Mouse (Mus musculus): Measurements from ENCODE around the gene Fam189b. TPM values are rescaled to one million over a fixed set of nuclear protein-coding genes. Genes with fewer than 3 reads are reported as not detected.

Gene Fam189b
- total and polyA plus RNA-seq, 2 experiments from 2014 or later, result 2.1 to 5.7 TPM

- 55% methylated on average over 4 of the region's 4 CpGs for WGBS
- no peak for ATAC-seq (ENCODE audit: insufficient read depth, low read depth)
Measured at GRCm38 (mm10) chr3:89161786-89162185, 21.2 kb upstream of the Fam189b start.

GRCm38 (mm10) chr3:89163123-89163522 is 19.8 kb upstream of the Fam189b start:
- peaks cover 12% of the 10 kb centered on the region for H3K36me3 ChIP-seq (replicated peaks; ENCODE audit: control insufficient read depth, insufficient read depth, low read length)
- peaks cover 17% of the 10 kb centered on the region; the same call in 1 of the 2 replicates for H3K4me1 ChIP-seq (ENCODE audit: control insufficient read depth, insufficient read depth)
- H3K9ac ChIP-seq (replicated peaks; ENCODE audit: low read depth, low read length), result no peak overlapping the region
- H3K4me3 ChIP-seq (ENCODE audit: low read depth, low read length), result no peak overlapping the region
- H3K27ac ChIP-seq (ENCODE audit: low read depth), result no peak overlapping the region
- peaks cover 16% of the 10 kb centered on the region for H3K27me3 ChIP-seq (ENCODE audit: control insufficient read depth, insufficient read depth, low read length)
- TF ChIP-seq CTCF (IDR thresholded peaks at IDR 0.05; ENCODE audit: low read depth), result no peak
- TF ChIP-seq EP300 (IDR thresholded peaks at IDR 0.05; ENCODE audit: low read depth), result no peak
- no peaks in the 10 kb centered on the region for H3K9me3 ChIP-seq (replicated peaks; ENCODE audit: control insufficient read depth, low read length)
- DNase-seq (ENCODE audit: low spot score), result no peak
- H3K4me2 ChIP-seq (ENCODE audit: low read depth, low read length), result no peak overlapping the region
- 74% methylated on average over 1 of the region's 1 CpGs for WGBS
- ATAC-seq (ENCODE audit: insufficient read depth, low read depth), result no peak

More at GRCm38 (mm10) chr3:89161786-89162185, 21.2 kb upstream of the Fam189b start:
- Histone ChIP-seq H3K4me3 (ENCODE audit: low read depth, low read length) (no peak overlapping the region), H3K27ac (ENCODE audit: low read depth) (no peak overlapping the region), H3K9me3 (replicated peaks; ENCODE audit: control insufficient read depth, low read length) (no peaks in the 10 kb centered on the region), H3K4me2 (ENCODE audit: low read depth, low read length) (no peak overlapping the region), H3K9ac (replicated peaks; ENCODE audit: low read depth, low read length) (no peak overlapping the region), H3K4me1 (ENCODE audit: control insufficient read depth, insufficient read depth) (peaks cover 17% of the 10 kb centered on the region; the same call in 1 of the 2 replicates), H3K27me3 (ENCODE audit: control insufficient read depth, insufficient read depth, low read length) (peaks cover 16% of the 10 kb centered on the region), H3K36me3 (replicated peaks; ENCODE audit: control insufficient read depth, insufficient read depth, low read length) (peaks cover under 1% of the 10 kb centered on the region; the same call in 1 of the 2 replicates)
- DNase-seq (ENCODE audit: low spot score), result no peak
- TF ChIP-seq EP300 (IDR thresholded peaks at IDR 0.05; ENCODE audit: low read depth) (no peak), CTCF (IDR thresholded peaks at IDR 0.05; ENCODE audit: low read depth) (no peak)

GRCm38 (mm10) chr3:89163643-89164245 is 19.2 kb upstream of the Fam189b start:
- H3K9me3 ChIP-seq (replicated peaks; ENCODE audit: control insufficient read depth, low read length), result no peaks in the 10 kb centered on the region
- peak overlapping the region; percentile 84 for H3K4me3 ChIP-seq (ENCODE audit: low read depth, low read length)
- H3K27me3 ChIP-seq (ENCODE audit: control insufficient read depth, insufficient read depth, low read length), result peaks cover 12% of the 10 kb centered on the region
- peaks cover 17% of the 10 kb centered on the region; the same call in 1 of the 2 replicates for H3K4me1 ChIP-seq (ENCODE audit: control insufficient read depth, insufficient read depth)
- TF ChIP-seq EP300 (IDR thresholded peaks at IDR 0.05; ENCODE audit: low read depth) (no peak), CTCF (IDR thresholded peaks at IDR 0.05; ENCODE audit: low read depth) (no peak)
- H3K9ac ChIP-seq (replicated peaks; ENCODE audit: low read depth, low read length), result peak overlapping the region; percentile 89
- peak overlapping the region; percentile 65 for H3K4me2 ChIP-seq (ENCODE audit: low read depth, low read length)
- DNase-seq (ENCODE audit: low spot score) (no peak), ATAC-seq (ENCODE audit: insufficient read depth, low read depth) (no peak)
- H3K36me3 ChIP-seq (replicated peaks; ENCODE audit: control insufficient read depth, insufficient read depth, low read length), result peaks cover 18% of the 10 kb centered on the region
- H3K27ac ChIP-seq (ENCODE audit: low read depth), result no peak overlapping the region
- WGBS, result 67% methylated on average over 5 of the region's 5 CpGs

- Histone ChIP-seq H3K9ac (replicated peaks; ENCODE audit: low read depth, low read length) (peak within 1 kb of the TSS; percentile 89), H3K27me3 (ENCODE audit: control insufficient read depth, insufficient read depth, low read length) (peaks cover 3% of the 10 kb centered on the region), H3K4me3 (ENCODE audit: low read depth, low read length) (peak within 1 kb of the TSS; percentile 84), H3K36me3 (replicated peaks; ENCODE audit: control insufficient read depth, insufficient read depth, low read length) (peaks cover 28% of the 10 kb centered on the region), H3K27ac (ENCODE audit: low read depth) (peak within 1 kb of the TSS; percentile 96), H3K4me2 (ENCODE audit: low read depth, low read length) (peak within 1 kb of the TSS; percentile 65), H3K4me1 (ENCODE audit: control insufficient read depth, insufficient read depth) (peaks cover 15% of the 10 kb centered on the region; the same call in 1 of the 2 replicates), H3K9me3 (replicated peaks; ENCODE audit: control insufficient read depth, low read length) (no peaks in the 10 kb centered on the region)
- WGBS, result under 1% methylated on average over 75 of the region's 79 CpGs
- peak; percentile 98 for ATAC-seq (ENCODE audit: insufficient read depth, low read depth)
- DNase-seq (ENCODE audit: low spot score), result peak; percentile 93
- no peak for TF ChIP-seq CTCF (IDR thresholded peaks at IDR 0.05; ENCODE audit: low read depth)
- TF ChIP-seq EP300 (IDR thresholded peaks at IDR 0.05; ENCODE audit: low read depth), result no peak
Measured at GRCm38 (mm10) chr3:89164506-89165267, 18.3 kb upstream of the Fam189b start, which contains the start of gene Clk2. Clk2 (plus strand) TSS chr3:89164795.

- WGBS, result 16% methylated on average over 12 of the region's 12 CpGs
Measured at GRCm38 (mm10) chr3:89165268-89165870, 17.6 kb upstream of the Fam189b start.

More at GRCm38 (mm10) chr3:89165268-89165870, 17.6 kb upstream of the Fam189b start:
- TF ChIP-seq EP300 (IDR thresholded peaks at IDR 0.05; ENCODE audit: low read depth) (no peak), CTCF (IDR thresholded peaks at IDR 0.05; ENCODE audit: low read depth) (no peak)
- H3K4me2 ChIP-seq (ENCODE audit: low read depth, low read length), result peak overlapping the region; percentile 65
- DNase-seq (ENCODE audit: low spot score) (no peak), ATAC-seq (ENCODE audit: insufficient read depth, low read depth) (no peak)
- H3K4me1 ChIP-seq (ENCODE audit: control insufficient read depth, insufficient read depth), result peaks cover 11% of the 10 kb centered on the region; the same call in 1 of the 2 replicates
- H3K9me3 ChIP-seq (replicated peaks; ENCODE audit: control insufficient read depth, low read length), result no peaks in the 10 kb centered on the region
- peaks cover 34% of the 10 kb centered on the region for H3K36me3 ChIP-seq (replicated peaks; ENCODE audit: control insufficient read depth, insufficient read depth, low read length)
- H3K27ac ChIP-seq (ENCODE audit: low read depth), result peak overlapping the region; percentile 96
- H3K4me3 ChIP-seq (ENCODE audit: low read depth, low read length), result peak overlapping the region; percentile 84
- no peaks in the 10 kb centered on the region for H3K27me3 ChIP-seq (ENCODE audit: control insufficient read depth, insufficient read depth, low read length)
- peak overlapping the region; percentile 89 for H3K9ac ChIP-seq (replicated peaks; ENCODE audit: low read depth, low read length)

Measured in heart, postnatal 0 days (tissue).